In the genomic region with DNA sequence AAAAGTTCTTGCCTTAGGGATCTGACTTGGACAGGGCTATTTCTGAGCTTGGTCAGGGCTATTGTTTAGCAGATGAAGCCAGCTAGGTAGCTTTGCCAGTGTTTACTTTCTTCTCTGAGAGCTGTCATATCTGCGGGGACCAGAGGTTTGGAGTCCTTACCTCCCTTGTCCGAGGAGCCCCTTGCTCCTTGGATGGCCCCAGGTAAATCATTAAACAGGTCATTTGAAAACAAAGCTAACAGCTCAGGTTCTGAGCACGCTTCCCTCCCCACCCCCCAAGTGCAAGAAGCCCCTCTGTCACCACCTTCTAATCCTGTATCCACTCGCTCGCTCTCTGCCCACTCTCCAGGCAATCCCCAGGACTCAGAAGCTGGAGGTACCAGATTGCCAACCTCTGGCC, we compare ENCODE assay signal across 8 mouse cellular contexts. TPM values are rescaled to one million over a fixed set of nuclear protein-coding genes. Genes with fewer than 3 reads are reported as not detected.
DNase-seq lines count a peak whose midpoint lies in the region; ATAC-seq and TF ChIP-seq lines count a peak whose summit lies in the region.

No protein-coding gene starts in this region.

- 61% methylated on average over 5 of the region's 5 CpGs for WGBS in forebrain, embryonic 11.5 days
- 49% methylated on average over 5 of the region's 5 CpGs for WGBS in midbrain, embryonic 14.5 days

- intact Hi-C loops in left cerebral cortex, postnatal 25 days (cut with DNase I) = no loop called here

- H3K9ac ChIP-seq in forebrain, embryonic 11.5 days (ENCODE audit: low read length) = no peak overlapping the region
- H3K9ac ChIP-seq in midbrain, embryonic 14.5 days (replicated peaks; ENCODE audit: low read length) = peak overlapping the region; percentile 82; the same call in 1 of the 2 replicates

- no peak for ATAC-seq in forebrain, embryonic 11.5 days (replicated peaks; ENCODE audit: low FRiP score)
- ATAC-seq in midbrain, embryonic 14.5 days (ENCODE audit: low FRiP score, low TSS enrichment) = no peak

- no peak for TF ChIP-seq CTCF in cortical plate, adult 2 months (IDR thresholded peaks at IDR 0.05; ENCODE audit: extremely low read depth, insufficient read depth, low read length)

- H3K4me3 ChIP-seq in cortical plate, adult 2 months (ENCODE audit: insufficient read depth, low read length) = peak overlapping the region; percentile 75
- H3K4me3 ChIP-seq in forebrain, embryonic 11.5 days (ENCODE audit: low read depth, low read length) = no peak overlapping the region
- H3K4me3 ChIP-seq in midbrain, embryonic 14.5 days (replicated peaks; ENCODE audit: low read depth, low read length) = peak overlapping the region; percentile 81

- H3K4me2 ChIP-seq in forebrain, embryonic 11.5 days (ENCODE audit: low read depth, low read length, severe bottlenecking) = 0 out of 2 replicates have a peak overlapping the region, but pooled peaks have one; percentile 2
- H3K4me2 ChIP-seq in midbrain, embryonic 14.5 days (ENCODE audit: low read length) = peak overlapping the region; percentile 90

- no peak for TF ChIP-seq POLR2A in cortical plate, adult 2 months (IDR thresholded peaks at IDR 0.05; ENCODE audit: extremely low read depth, insufficient read depth, low read length)

- peaks cover 4% of the 10 kb centered on the region for H3K4me1 ChIP-seq in cortical plate, adult 2 months (ENCODE audit: control insufficient read depth, insufficient read depth, low read length)
- H3K4me1 ChIP-seq in forebrain, embryonic 11.5 days (replicated peaks; ENCODE audit: control insufficient read depth, insufficient read depth, low read length) = peaks cover 5% of the 10 kb centered on the region
- H3K4me1 ChIP-seq in midbrain, embryonic 14.5 days (ENCODE audit: control insufficient read depth, insufficient read depth, low read length) = peaks cover 14% of the 10 kb centered on the region

- no peaks in the 10 kb centered on the region for H3K9me3 ChIP-seq in forebrain, embryonic 11.5 days (ENCODE audit: control insufficient read depth, low read length)
- no peaks in the 10 kb centered on the region for H3K9me3 ChIP-seq in midbrain, embryonic 14.5 days (ENCODE audit: control insufficient read depth, low read length)

- DNase-seq in forebrain, embryonic 11.5 days (ENCODE audit: low spot score) = no peak
- peak; percentile 30 for DNase-seq in kidney, adult 18-20 months
- DNase-seq in midbrain, embryonic 14.5 days = no peak
- no peak for DNase-seq in frontal cortex, adult 2 months (ENCODE audit: extremely low spot score in 1 of 2, low spot score in 1 of 2)
- DNase-seq in left cerebral cortex, postnatal 25 days (ENCODE audit: low spot score in 2 of 2) = no peak
- DNase-seq in lung, postnatal 25 days (ENCODE audit: low spot score) = no peak
- no peak for DNase-seq in adrenal gland, postnatal 14 days

- no peaks in the 10 kb centered on the region for H3K36me3 ChIP-seq in forebrain, embryonic 11.5 days (ENCODE audit: control insufficient read depth, insufficient read depth, low read length)
- H3K36me3 ChIP-seq in midbrain, embryonic 14.5 days (ENCODE audit: control insufficient read depth, insufficient read depth, low read length) = peaks cover 12% of the 10 kb centered on the region

- H3K27ac ChIP-seq in cortical plate, adult 2 months (ENCODE audit: insufficient read depth, low read length) = no peak overlapping the region
- no peak overlapping the region for H3K27ac ChIP-seq in forebrain, embryonic 11.5 days (ENCODE audit: low read depth, low read length)
- no peak overlapping the region for H3K27ac ChIP-seq in midbrain, embryonic 14.5 days (replicated peaks; ENCODE audit: low read depth, low read length)

- H3K27me3 ChIP-seq in forebrain, embryonic 11.5 days (ENCODE audit: control insufficient read depth, insufficient read depth, low read length) = no peaks in the 10 kb centered on the region
- no peaks in the 10 kb centered on the region for H3K27me3 ChIP-seq in midbrain, embryonic 14.5 days (ENCODE audit: control insufficient read depth, insufficient read depth, low read length)

RNA-seq across cellular contexts. Expression of gene Castor2, which starts 1.8 kb away (rescaled TPM):
- 38.3 and 39.1 TPM in 2 replicates for polyA plus RNA-seq in cortical plate, adult 2 months (2012; rRNA removed)
- polyA plus RNA-seq in forebrain, embryonic 11.5 days (2014; fragmentation: Nextera tagmentation; extraction: Ambion mirVana) = 11.8 and 13.9 TPM in 2 replicates
- polyA plus RNA-seq in midbrain, embryonic 14.5 days (2014; fragmentation: Nextera tagmentation; extraction: Ambion mirVana) = 31.7 and 33.2 TPM in 2 replicates
- 38.6 and 41.1 TPM in 2 replicates for polyA plus RNA-seq in frontal cortex, adult 2 months (2012; rRNA removed)
- total RNA-seq in left cerebral cortex, postnatal 25 days (2021) = 10 to 100 TPM; 76.5 to 78.2 TPM
- 11.2 and 12.9 TPM in 2 replicates for total RNA-seq in adrenal gland, postnatal 14 days (2021)
